Mouse (Mus musculus) MEL (cell line): ENCODE measurements around the gene Dusp5. TPM values are rescaled to one million over a fixed set of nuclear protein-coding genes. Genes with fewer than 3 reads are reported as not detected.

Source experiments
- DNase-seq: peaks from one replicate; pipeline ENCODE4 v3.0.0; 2011; ENCODE audit warnings: low read depth, low spot score
- H3K27ac ChIP-seq: 2 replicates; pipeline ENCODE4 v1.5.1; 2012; ENCODE audit warnings: low read depth, mild to moderate bottlenecking, control low read depth, low read length, moderate library complexity; ENCODE audit not compliant: control insufficient read depth
- H3K27me3 ChIP-seq, 2 experiments: fragments of 150-350 bp in 1 of 2; sonication (generic) in 1 of 2; 2 replicates each; pipeline ENCODE4 v1.6.1; 2012; ENCODE audit warnings: low read length in 2 of 2, mild to moderate bottlenecking in 2 of 2, improper control_type of control experiment in 1 of 2, moderate library complexity in 1 of 2; ENCODE audit not compliant: insufficient read depth in 2 of 2, control insufficient read depth in 1 of 2
- H3K36me3 ChIP-seq, 2 experiments: 2 replicates each; pipeline ENCODE4 v1.6.1; 2012 to 2014; ENCODE audit warnings: low read length in 2 of 2, improper control_type of control experiment in 1 of 2, inconsistent platforms in 1 of 2, mild to moderate bottlenecking in 1 of 2; ENCODE audit not compliant: insufficient read depth in 2 of 2, control insufficient read depth in 1 of 2
- H3K4me1 ChIP-seq, 2 experiments: fragments of 150-350 bp in 1 of 2; sonication (generic) in 1 of 2; 2 replicates each; pipeline ENCODE4 v1.6.1; 2012; ENCODE audit warnings: low read length in 2 of 2, improper control_type of control experiment in 1 of 2, mild to moderate bottlenecking in 1 of 2; ENCODE audit not compliant: insufficient read depth in 2 of 2, control insufficient read depth in 1 of 2
- H3K4me3 ChIP-seq, 2 experiments: fragments of 150-350 bp in 1 of 2; sonication (generic) in 1 of 2; 2 replicates each; pipeline ENCODE4 v1.5.1; 2012; ENCODE audit warnings: low read depth in 2 of 2, low read length in 2 of 2, mild to moderate bottlenecking in 2 of 2, moderate library complexity in 2 of 2, control low read depth in 1 of 2, improper control_type of control experiment in 1 of 2; ENCODE audit not compliant: control insufficient read depth in 1 of 2, insufficient read depth in 1 of 2
- H3K79me2 ChIP-seq: 2 replicates; pipeline ENCODE4 v1.6.1; 2012; ENCODE audit warnings: mild to moderate bottlenecking, low read length, moderate library complexity; ENCODE audit not compliant: control insufficient read depth, poor library complexity, insufficient read depth
- H3K9ac ChIP-seq: 2 replicates; pipeline ENCODE4 v1.6.1; 2012; ENCODE audit warnings: low read depth, mild to moderate bottlenecking, control low read depth, low read length, moderate library complexity; ENCODE audit not compliant: control insufficient read depth, poor library complexity, severe bottlenecking
- H3K9me3 ChIP-seq: fragments of 150-350 bp; sonication (generic); replicated peaks from 2 replicates; pipeline ENCODE4 v1.6.1; 2012; ENCODE audit warnings: mild to moderate bottlenecking, low read length, improper control_type of control experiment, moderate library complexity; ENCODE audit not compliant: insufficient read depth
- BHLHE40 ChIP-seq: IDR thresholded peaks from 2 replicates; pipeline ENCODE4 v1.6.1; 2012; ENCODE audit warnings: low read depth, mild to moderate bottlenecking, inconsistent platforms, low read length, improper control_type of control experiment, borderline replicate concordance
- CHD1 ChIP-seq: IDR thresholded peaks from 2 replicates; pipeline ENCODE4 v1.6.1; 2012; ENCODE audit warnings: low read depth, mild to moderate bottlenecking, inconsistent platforms, low read length, improper control_type of control experiment
- E2F4 ChIP-seq: IDR thresholded peaks from 2 replicates; pipeline ENCODE4 v1.6.1; 2011; ENCODE audit warnings: low read depth, low read length, improper control_type of control experiment, borderline replicate concordance
- ELF1 ChIP-seq: IDR thresholded peaks from 2 replicates; pipeline ENCODE4 v1.6.1; 2014; ENCODE audit warnings: low read depth, mild to moderate bottlenecking, inconsistent platforms, low read length, improper control_type of control experiment, moderate library complexity
- EP300 ChIP-seq, 2 experiments: IDR thresholded peaks; 2 replicates each; pipeline ENCODE4 v1.6.1; 2011; ENCODE audit warnings: improper control_type of control experiment in 2 of 2, low read length in 2 of 2, low read depth in 1 of 2, mild to moderate bottlenecking in 1 of 2
- ETS1 ChIP-seq: IDR thresholded peaks from 2 replicates; pipeline ENCODE4 v1.6.1; 2012; ENCODE audit warnings: low read depth, mild to moderate bottlenecking, inconsistent platforms, low read length, improper control_type of control experiment, moderate library complexity
- GABPA ChIP-seq: IDR thresholded peaks from 2 replicates; pipeline ENCODE4 v1.6.1; 2012; ENCODE audit warnings: low read depth, mild to moderate bottlenecking, inconsistent platforms, low read length, improper control_type of control experiment, moderate library complexity
- GATA1 ChIP-seq: IDR thresholded peaks from 2 replicates; pipeline ENCODE4 v1.6.1; 2011; ENCODE audit warnings: low read depth, low read length, improper control_type of control experiment
- HCFC1 ChIP-seq: IDR thresholded peaks from 2 replicates; pipeline ENCODE4 v1.6.1; 2012; ENCODE audit warnings: low read depth, mild to moderate bottlenecking, inconsistent platforms, low read length, improper control_type of control experiment, moderate library complexity
- KAT2A ChIP-seq: conservative IDR thresholded peaks from 2 replicates; pipeline ENCODE4 v1.6.1; 2012; ENCODE audit warnings: low read depth, low read length, improper control_type of control experiment, inconsistent platforms
- MYC ChIP-seq: IDR thresholded peaks from 2 replicates; pipeline ENCODE4 v1.6.1; 2011; ENCODE audit warnings: low read depth, mild to moderate bottlenecking, low read length, improper control_type of control experiment, moderate library complexity
- NELFE ChIP-seq: IDR thresholded peaks from 2 replicates; pipeline ENCODE4 v1.6.1; 2011; ENCODE audit warnings: low read depth, low read length, improper control_type of control experiment
- NRF1 ChIP-seq: IDR thresholded peaks from 2 replicates; pipeline ENCODE4 v1.6.1; 2014; ENCODE audit warnings: low read depth, mild to moderate bottlenecking, inconsistent platforms, low read length, improper control_type of control experiment, moderate library complexity; ENCODE audit not compliant: poor library complexity, insufficient read depth, severe bottlenecking
- RAD21 ChIP-seq: IDR thresholded peaks from 2 replicates; pipeline ENCODE4 v1.6.1; 2011; ENCODE audit warnings: mild to moderate bottlenecking, low read depth, low read length, improper control_type of control experiment
- RCOR1 ChIP-seq: IDR thresholded peaks from 2 replicates; pipeline ENCODE4 v1.6.1; 2012; ENCODE audit warnings: low read depth, mild to moderate bottlenecking, inconsistent platforms, low read length, improper control_type of control experiment
- TAL1 ChIP-seq: IDR thresholded peaks from 2 replicates; pipeline ENCODE4 v1.6.1; 2012; ENCODE audit warnings: mild to moderate bottlenecking, inconsistent platforms, low read length, moderate library complexity, mixed read lengths
- TCF12 ChIP-seq: IDR thresholded peaks from 2 replicates; pipeline ENCODE4 v1.6.1; 2014; ENCODE audit warnings: low read depth, mild to moderate bottlenecking, inconsistent platforms, low read length, improper control_type of control experiment, moderate library complexity
- USF2 ChIP-seq, 2 experiments: IDR thresholded peaks; 2 replicates each; pipeline ENCODE4 v1.6.1; 2011 to 2012; ENCODE audit warnings: improper control_type of control experiment in 2 of 2, low read length in 2 of 2, borderline replicate concordance in 1 of 2, inconsistent platforms in 1 of 2, low read depth in 1 of 2, mild to moderate bottlenecking in 1 of 2; ENCODE audit not compliant: insufficient read depth in 1 of 2
- ZC3H11A ChIP-seq: IDR thresholded peaks from 2 replicates; pipeline ENCODE4 v1.6.1; 2012; ENCODE audit warnings: low read depth, mild to moderate bottlenecking, inconsistent platforms, low read length, improper control_type of control experiment
- ZMIZ1 ChIP-seq: IDR thresholded peaks from 2 replicates; pipeline ENCODE4 v1.6.1; 2012; ENCODE audit warnings: low read depth, mild to moderate bottlenecking, inconsistent platforms, low read length, improper control_type of control experiment, moderate library complexity
- ZNF384 ChIP-seq: IDR thresholded peaks from 2 replicates; pipeline ENCODE4 v1.6.1; 2012; ENCODE audit warnings: low read depth, mild to moderate bottlenecking, inconsistent platforms, low read length, improper control_type of control experiment
- polyA plus RNA-seq, 2 experiments: library from polyadenylated mRNA; stranded (reverse) in 1 of 2; unstranded in 1 of 2; fragments of >175 nt in 1 of 2; fragments of >200 nt in 1 of 2; gene quantifications; 2 replicates each; pipeline versions ENCODE4 v1.2.1 to v1.2.4; 2012; ENCODE audit warnings: low replicate concordance in 2 of 2, low read depth in 1 of 2; ENCODE audit not compliant: insufficient read length in 2 of 2, insufficient read depth in 1 of 2, missing spikeins in 1 of 2
- total RNA-seq: library from RNA; depleted of rRNA; stranded (reverse); fragments of 300-350 nt; gene quantifications from 2 replicates; pipeline ENCODE4 v1.2.3, GENCODE M21; 2012

The Dusp5 gene
- total and polyA plus RNA-seq, 3 experiments = 7.6 to 13.8 TPM; not detected in 1

DNA sequence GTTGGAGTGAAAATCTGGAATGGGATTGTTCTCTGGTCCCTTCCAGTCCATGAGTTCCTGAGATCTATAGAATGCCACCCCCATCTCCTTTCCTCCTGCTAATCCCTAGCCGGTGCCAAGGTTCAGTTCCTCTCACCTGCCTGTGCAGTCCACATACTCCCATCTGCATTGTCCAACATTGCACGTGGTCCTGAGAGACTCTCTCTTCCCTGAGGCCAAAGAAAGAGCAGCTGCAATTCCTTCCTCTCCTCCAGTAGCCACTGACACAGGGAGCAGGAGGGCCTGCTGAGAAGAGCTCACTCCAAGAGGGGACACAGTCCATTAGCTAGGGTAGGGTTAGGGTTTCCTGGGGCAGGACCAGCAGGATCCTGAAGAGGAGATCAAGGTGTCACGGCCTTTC, 31.0 kb upstream of the Dusp5 start:
- Histone ChIP-seq H3K27me3 (no peaks in the 10 kb centered on the region), H3K27ac (no peak overlapping the region), H3K9me3 (no peaks in the 10 kb centered on the region), H3K4me1 (no peaks in the 10 kb centered on the region), H3K9ac (no peak overlapping the region), H3K36me3 (no peaks in the 10 kb centered on the region), H3K79me2 (no peaks in the 10 kb centered on the region), H3K4me3 (no peak overlapping the region)
- no peak for DNase-seq
- no peak for TF ChIP-seq NRF1
- TF ChIP-seq EP300 (IDR thresholded peaks at IDR 0.05; ENCODE audit: low read depth in 1 of 2, low read length in 2 of 2) = no peak
- TF ChIP-seq ZMIZ1 = no peak
- no peak for TF ChIP-seq ZC3H11A
- TF ChIP-seq HCFC1 = no peak
- TF ChIP-seq CHD1 = no peak
- TF ChIP-seq TAL1 = no peak
- TF ChIP-seq KAT2A = no peak
- no peak for TF ChIP-seq BHLHE40
- no peak for TF ChIP-seq NELFE
- TF ChIP-seq E2F4 = no peak
- no peak for TF ChIP-seq GATA1

- 0 out of 4 replicates have a peak, but pooled peaks cover 0 to 2% of the 10 kb centered on the region in 2 experiments for H3K4me1 ChIP-seq
- H3K27me3 ChIP-seq = no peaks in the 10 kb centered on the region
- TF ChIP-seq ETS1 = no peak
- TF ChIP-seq GABPA = no peak
- no peak for TF ChIP-seq ELF1
- TF ChIP-seq TCF12 = no peak
- TF ChIP-seq E2F4 = no peak
- TF ChIP-seq ZNF384 = no peak
- TF ChIP-seq TAL1 = no peak
- no peak for TF ChIP-seq MYC
- no peak for TF ChIP-seq RCOR1
- TF ChIP-seq NELFE = no peak
- no peak for TF ChIP-seq USF2 (IDR thresholded peaks at IDR 0.05; ENCODE audit: borderline replicate concordance in 1 of 2, insufficient read depth in 1 of 2, low read depth in 1 of 2, low read length in 2 of 2)
- no peak for TF ChIP-seq RAD21
- no peaks in the 10 kb centered on the region for H3K36me3 ChIP-seq
- no peak overlapping the region for H3K4me3 ChIP-seq
- H3K9ac ChIP-seq = no peak overlapping the region
- H3K79me2 ChIP-seq = no peaks in the 10 kb centered on the region
- no peaks in the 10 kb centered on the region for H3K9me3 ChIP-seq
- no peak overlapping the region for H3K27ac ChIP-seq
- DNase-seq = no peak
Observed at GRCm38 (mm10) chr19:53499049-53499448, 29.9 kb upstream of the Dusp5 start.
